Mouse (Mus musculus): ENCODE measurements around the gene Anp32a.

- TF ChIP-seq CTCF (IDR thresholded peaks at IDR 0.05; ENCODE audit: low read depth, low read length), result no peak
- TF ChIP-seq POLR2A (IDR thresholded peaks at IDR 0.05; ENCODE audit: extremely low read depth, insufficient read depth, low read length), result no peak
Observed at GRCm38 (mm10) chr9:62349250-62349649, 8.2 kb downstream of the Anp32a start.

Measured in liver, adult 2 months (tissue).